Mouse (Mus musculus): ENCODE data around the gene Tbl1xr1. TPM values are rescaled to one million over a fixed set of nuclear protein-coding genes. Genes with fewer than 3 reads are reported as not detected.

Gene Tbl1xr1
- polyA plus RNA-seq, 1 experiment from 2014 or later, result 19.7 TPM

DNA sequence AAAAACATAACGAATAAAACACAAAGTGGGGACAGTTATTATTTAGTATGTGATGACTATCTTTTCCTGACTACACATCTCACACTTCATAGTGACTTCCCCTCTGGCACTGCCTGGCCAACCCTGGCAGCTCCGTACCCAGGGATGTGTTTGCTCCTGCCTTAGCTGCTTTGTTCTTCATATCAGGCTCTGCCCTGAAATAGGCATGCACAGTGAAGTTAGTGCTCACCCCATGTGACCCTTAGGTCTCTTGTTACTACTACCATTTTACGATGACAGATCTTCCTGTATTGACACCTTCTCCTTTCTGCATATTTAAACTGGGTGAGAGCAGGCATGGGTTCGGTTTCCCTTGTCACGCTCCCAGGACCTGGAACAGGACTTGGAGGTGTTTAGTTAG is 16.3 kb downstream of the Tbl1xr1 start:
- peaks cover 31% of the 10 kb centered on the region for H3K36me3 ChIP-seq
- no peak overlapping the region for H3K4me3 ChIP-seq
- H3K27ac ChIP-seq, result no peak overlapping the region
- no peaks in the 10 kb centered on the region for H3K27me3 ChIP-seq (ENCODE audit: insufficient read depth, poor library complexity, severe bottlenecking)
- DNase-seq (ENCODE audit: low spot score), result no peak
- WGBS, result 91% methylated on average over 5 of the region's 5 CpGs
- H3K9me3 ChIP-seq, result no peaks in the 10 kb centered on the region
- 0 out of 2 replicates have a peak, but pooled peaks cover 9% of the 10 kb centered on the region for H3K4me1 ChIP-seq (replicated peaks)

GRCm38 (mm10) chr3:22103986-22104515 is 27.6 kb downstream of the Tbl1xr1 start:
- DNase-seq (ENCODE audit: low spot score), result no peak
- 79% methylated on average over 5 of the region's 5 CpGs for WGBS
- no peaks in the 10 kb centered on the region for H3K27me3 ChIP-seq (ENCODE audit: insufficient read depth, poor library complexity, severe bottlenecking)
- H3K27ac ChIP-seq, result no peak overlapping the region
- H3K9me3 ChIP-seq, result no peaks in the 10 kb centered on the region
- peaks cover 5% of the 10 kb centered on the region; the same call in 1 of the 2 replicates for H3K4me1 ChIP-seq (replicated peaks)
- peaks cover 11% of the 10 kb centered on the region; the same call in 1 of the 2 replicates for H3K36me3 ChIP-seq
- H3K4me3 ChIP-seq, result no peak overlapping the region

DNA sequence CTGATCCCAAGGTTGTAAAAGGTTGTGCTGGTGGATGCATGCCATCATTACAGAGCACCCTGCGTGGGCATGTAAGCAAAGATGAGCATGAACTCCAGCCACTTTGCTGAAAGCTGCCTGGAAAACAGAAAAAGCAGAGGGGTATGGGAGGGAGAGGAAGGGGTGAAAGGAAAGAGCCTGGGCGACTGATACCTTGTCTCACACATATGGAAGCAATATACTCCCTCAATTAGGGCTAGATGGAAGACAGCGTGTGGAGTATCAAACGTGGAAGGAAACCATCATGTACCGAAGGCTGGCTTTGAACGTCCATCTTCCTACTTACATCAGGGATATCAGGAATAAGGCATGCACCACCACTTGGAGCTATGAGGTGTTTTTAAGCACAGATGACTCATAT is 29.0 kb downstream of the Tbl1xr1 start:
- H3K27me3 ChIP-seq (ENCODE audit: insufficient read depth, poor library complexity, severe bottlenecking), result no peaks in the 10 kb centered on the region
- H3K4me1 ChIP-seq (replicated peaks), result 0 out of 2 replicates have a peak, but pooled peaks cover under 1% of the 10 kb centered on the region
- no peak overlapping the region for H3K4me3 ChIP-seq
- peaks cover 16% of the 10 kb centered on the region for H3K36me3 ChIP-seq
- H3K27ac ChIP-seq, result no peak overlapping the region
- WGBS, result 73% methylated on average over 6 of the region's 6 CpGs
- peaks cover 6% of the 10 kb centered on the region; the same call in 1 of the 2 replicates for H3K9me3 ChIP-seq
- DNase-seq (ENCODE audit: low spot score), result no peak

DNA sequence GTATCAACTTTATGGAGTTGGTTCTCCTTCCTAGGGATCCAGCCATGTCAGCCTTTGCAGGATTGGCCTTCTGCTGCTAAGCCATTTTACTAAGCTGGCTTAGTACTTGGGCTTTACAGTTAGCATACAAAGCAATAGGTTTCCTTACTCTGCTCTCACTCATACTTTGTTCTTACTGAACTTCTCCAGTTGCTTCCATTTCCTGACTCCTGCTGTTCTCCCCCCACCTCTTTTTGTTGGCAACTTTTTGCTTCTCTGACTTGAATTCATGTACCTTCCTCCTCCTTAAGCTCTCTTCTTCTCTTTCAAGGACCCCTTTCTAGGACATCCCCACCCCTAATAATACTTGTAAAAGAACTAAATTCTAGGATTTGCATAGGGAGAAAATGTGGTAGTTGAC is 31.6 kb downstream of the Tbl1xr1 start:
- Histone ChIP-seq H3K27me3 (ENCODE audit: insufficient read depth, poor library complexity, severe bottlenecking) (no peaks in the 10 kb centered on the region), H3K4me3 (no peak overlapping the region)
- no peak for DNase-seq (ENCODE audit: low spot score)

DNA sequence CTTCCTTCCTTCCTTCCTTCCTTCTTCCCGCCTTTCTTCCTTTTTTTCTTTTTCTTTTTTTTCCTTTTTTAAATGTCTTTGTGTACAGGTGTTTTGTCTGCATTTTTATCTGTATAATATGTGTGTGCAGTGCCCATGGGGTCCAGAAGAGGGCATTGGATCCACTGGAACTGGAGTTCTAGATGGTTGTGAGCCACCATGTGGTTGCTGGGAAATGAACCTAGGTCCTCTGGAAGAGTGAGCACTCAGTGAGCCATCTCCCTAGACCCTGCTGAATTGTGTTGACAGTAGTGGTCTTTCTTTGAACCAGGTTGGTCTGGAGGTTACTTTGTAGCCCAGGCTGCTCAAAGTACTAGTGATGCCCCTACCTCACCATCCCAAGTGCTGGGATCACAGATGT is 33.2 kb downstream of the Tbl1xr1 start:
- Histone ChIP-seq H3K4me3 (no peak overlapping the region), H3K9me3 (peaks cover 16% of the 10 kb centered on the region; the same call in 1 of the 2 replicates), H3K4me1 (replicated peaks) (no peaks in the 10 kb centered on the region), H3K27me3 (ENCODE audit: insufficient read depth, poor library complexity, severe bottlenecking) (no peaks in the 10 kb centered on the region), H3K27ac (no peak overlapping the region), H3K36me3 (peaks cover 17% of the 10 kb centered on the region)
- 77% methylated on average over 1 of the region's 1 CpGs for WGBS
- DNase-seq (ENCODE audit: low spot score), result no peak

More for the DNA sequence above, 31.6 kb downstream of the Tbl1xr1 start:
- no peak overlapping the region for H3K27ac ChIP-seq
- peaks cover 16% of the 10 kb centered on the region; the same call in 1 of the 2 replicates for H3K9me3 ChIP-seq
- peaks cover 17% of the 10 kb centered on the region for H3K36me3 ChIP-seq
- H3K4me1 ChIP-seq (replicated peaks), result no peaks in the 10 kb centered on the region

DNA sequence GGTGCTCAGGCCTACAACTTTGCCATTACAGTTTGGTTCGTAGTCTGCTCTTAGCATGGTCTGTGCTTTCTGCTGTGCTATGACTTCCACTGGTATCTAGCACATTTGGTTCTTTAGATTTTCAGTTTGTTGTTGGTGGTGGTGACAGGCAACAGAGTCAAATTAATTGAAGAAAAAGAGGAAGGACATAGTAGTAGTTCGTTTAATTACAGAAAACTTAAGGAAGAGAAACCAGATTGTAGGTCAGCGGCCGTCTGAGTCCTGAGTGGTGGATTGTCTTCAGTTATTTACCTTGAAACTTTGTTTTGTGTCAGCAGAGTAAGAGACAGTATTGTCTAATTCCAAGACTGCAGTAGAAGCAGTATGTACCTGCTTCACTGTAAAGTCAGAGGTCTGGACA is 37.3 kb downstream of the Tbl1xr1 start:
- H3K27ac ChIP-seq, result no peak overlapping the region
- no peak for DNase-seq (ENCODE audit: low spot score)
- H3K27me3 ChIP-seq (ENCODE audit: insufficient read depth, poor library complexity, severe bottlenecking), result no peaks in the 10 kb centered on the region
- H3K36me3 ChIP-seq, result peaks cover 11% of the 10 kb centered on the region
- peaks cover 8% of the 10 kb centered on the region for H3K4me1 ChIP-seq (replicated peaks)
- peaks cover 16% of the 10 kb centered on the region; the same call in 1 of the 2 replicates for H3K9me3 ChIP-seq
- no peak overlapping the region for H3K4me3 ChIP-seq
- 93% methylated on average over 4 of the region's 4 CpGs for WGBS

DNA sequence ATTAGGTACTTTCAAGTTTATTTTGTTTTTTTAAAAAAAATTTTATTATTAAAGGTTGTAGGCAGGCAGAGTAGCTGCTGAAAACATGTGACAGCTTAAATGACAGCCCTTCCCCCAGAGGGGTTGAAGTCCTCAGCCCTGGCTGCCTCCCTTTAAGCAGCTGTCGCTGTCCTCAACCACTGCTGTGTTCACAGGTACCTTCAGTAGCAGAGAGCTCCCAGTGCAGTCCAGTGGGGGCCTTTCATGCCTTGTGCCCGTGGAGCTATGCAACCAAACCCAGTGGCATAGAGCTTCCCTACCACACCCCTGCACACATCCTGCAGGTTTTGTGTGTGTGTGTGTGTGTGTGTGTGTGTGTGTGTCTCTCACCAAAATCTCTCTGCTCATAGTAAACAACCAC is 38.8 kb downstream of the Tbl1xr1 start:
- DNase-seq (ENCODE audit: low spot score), result no peak
- WGBS, result 38% methylated on average over 2 of the region's 2 CpGs
- Histone ChIP-seq H3K27ac (no peak overlapping the region), H3K27me3 (ENCODE audit: insufficient read depth, poor library complexity, severe bottlenecking) (no peaks in the 10 kb centered on the region), H3K36me3 (peaks cover 6% of the 10 kb centered on the region), H3K4me1 (replicated peaks) (peaks cover 8% of the 10 kb centered on the region), H3K4me3 (no peak overlapping the region), H3K9me3 (peaks cover 10% of the 10 kb centered on the region; the same call in 1 of the 2 replicates)

- H3K27ac ChIP-seq, result no peak overlapping the region
- H3K36me3 ChIP-seq, result peaks cover 6% of the 10 kb centered on the region
- WGBS, result 90% methylated on average over 3 of the region's 3 CpGs
- H3K4me3 ChIP-seq, result no peak overlapping the region
- H3K4me1 ChIP-seq (replicated peaks), result peaks cover 10% of the 10 kb centered on the region
- H3K27me3 ChIP-seq (ENCODE audit: insufficient read depth, poor library complexity, severe bottlenecking), result no peaks in the 10 kb centered on the region
- H3K9me3 ChIP-seq, result peaks cover 10% of the 10 kb centered on the region; the same call in 1 of the 2 replicates
- DNase-seq (ENCODE audit: low spot score), result no peak
These were observed 39.2 kb downstream of the Tbl1xr1 start for GRCm38 (mm10) chr3:22115678-22116077.

GRCm38 (mm10) chr3:22116188-22116587 is 39.7 kb downstream of the Tbl1xr1 start:
- Histone ChIP-seq H3K27me3 (ENCODE audit: insufficient read depth, poor library complexity, severe bottlenecking) (no peaks in the 10 kb centered on the region), H3K27ac (no peak overlapping the region), H3K36me3 (peaks cover 4% of the 10 kb centered on the region), H3K9me3 (peaks cover 6% of the 10 kb centered on the region; the same call in 1 of the 2 replicates), H3K4me3 (no peak overlapping the region), H3K4me1 (replicated peaks) (peaks cover 15% of the 10 kb centered on the region)
- no peak for DNase-seq (ENCODE audit: low spot score)
- 83% methylated on average over 1 of the region's 1 CpGs for WGBS

- 35% methylated on average over 3 of the region's 3 CpGs for WGBS
- H3K27me3 ChIP-seq (ENCODE audit: insufficient read depth, poor library complexity, severe bottlenecking), result no peaks in the 10 kb centered on the region
- peaks cover 15% of the 10 kb centered on the region for H3K4me1 ChIP-seq (replicated peaks)
- no peaks in the 10 kb centered on the region for H3K36me3 ChIP-seq
- no peaks in the 10 kb centered on the region for H3K9me3 ChIP-seq
- H3K4me3 ChIP-seq, result no peak overlapping the region
- H3K27ac ChIP-seq, result 0 out of 2 replicates have a peak overlapping the region, but pooled peaks have one; percentile 35
- DNase-seq (ENCODE audit: low spot score), result no peak
These were observed 45.3 kb downstream of the Tbl1xr1 start for GRCm38 (mm10) chr3:22121741-22122140.

DNA sequence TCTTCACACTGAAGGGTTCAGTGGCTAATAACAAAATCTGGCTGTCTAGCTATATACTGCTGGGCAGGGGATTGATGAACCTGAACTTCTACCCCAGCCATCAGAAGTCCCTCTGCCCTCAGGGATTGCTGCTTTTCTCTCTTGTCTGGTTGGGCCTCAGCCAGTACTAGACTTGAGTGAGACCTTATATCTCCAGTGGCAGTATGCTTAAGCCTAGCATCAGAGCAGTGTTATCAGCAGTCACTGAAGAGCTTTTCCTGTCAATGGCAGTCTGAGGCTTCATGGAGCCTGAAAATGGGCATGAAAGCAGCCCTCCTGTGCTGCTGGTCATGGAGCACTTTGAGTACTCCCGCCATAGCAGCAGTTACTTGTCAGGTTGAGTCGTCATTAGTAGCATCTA is 46.7 kb downstream of the Tbl1xr1 start:
- 91% methylated on average over 2 of the region's 2 CpGs for WGBS

DNA sequence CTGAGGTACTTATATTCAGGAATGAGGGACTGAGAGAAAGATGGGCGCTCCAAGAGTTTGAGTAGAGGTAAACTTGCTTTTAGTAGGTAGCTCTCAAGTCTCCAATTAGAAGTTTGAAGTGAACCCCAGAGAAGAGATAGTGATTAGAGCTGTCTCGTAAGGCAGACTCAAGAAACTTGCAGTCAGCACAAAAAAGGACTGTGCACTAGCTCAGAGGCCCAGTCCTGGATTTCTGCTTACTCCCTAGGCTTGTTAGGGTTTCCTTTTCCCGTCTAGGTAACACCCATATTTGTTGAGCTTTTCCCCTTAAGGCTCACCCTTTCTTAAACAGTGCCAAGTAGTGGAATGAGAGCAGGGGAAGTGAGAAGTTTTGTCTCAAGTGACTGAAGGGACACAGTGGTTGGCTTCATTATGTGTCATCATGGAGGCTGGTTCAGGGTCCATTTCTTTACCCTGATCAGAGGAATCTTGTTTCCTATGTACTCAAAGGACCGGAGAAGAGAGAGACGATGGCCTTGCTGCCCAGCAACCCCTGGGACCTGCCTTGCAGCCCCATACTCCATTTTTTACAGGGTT is 49.9 kb downstream of the Tbl1xr1 start:
- Histone ChIP-seq H3K27ac (no peak overlapping the region), H3K4me1 (replicated peaks) (peaks cover 6% of the 10 kb centered on the region), H3K27me3 (ENCODE audit: insufficient read depth, poor library complexity, severe bottlenecking) (no peaks in the 10 kb centered on the region), H3K4me3 (no peak overlapping the region), H3K36me3 (peaks cover 10% of the 10 kb centered on the region; the same call in 1 of the 2 replicates), H3K9me3 (0 out of 2 replicates have a peak, but pooled peaks cover 3% of the 10 kb centered on the region)
- DNase-seq (ENCODE audit: low spot score), result no peak
- WGBS, result 80% methylated on average over 5 of the region's 5 CpGs

More for the DNA sequence above, 46.7 kb downstream of the Tbl1xr1 start:
- Histone ChIP-seq H3K36me3 (0 out of 2 replicates have a peak, but pooled peaks cover 5% of the 10 kb centered on the region), H3K9me3 (0 out of 2 replicates have a peak, but pooled peaks cover 3% of the 10 kb centered on the region), H3K27me3 (ENCODE audit: insufficient read depth, poor library complexity, severe bottlenecking) (no peaks in the 10 kb centered on the region), H3K4me3 (no peak overlapping the region), H3K4me1 (replicated peaks) (peaks cover 15% of the 10 kb centered on the region), H3K27ac (no peak overlapping the region)
- no peak for DNase-seq (ENCODE audit: low spot score)

- Histone ChIP-seq H3K9me3 (0 out of 2 replicates have a peak, but pooled peaks cover 3% of the 10 kb centered on the region), H3K27ac (no peak overlapping the region), H3K36me3 (peaks cover 14% of the 10 kb centered on the region; the same call in 1 of the 2 replicates), H3K27me3 (ENCODE audit: insufficient read depth, poor library complexity, severe bottlenecking) (no peaks in the 10 kb centered on the region), H3K4me1 (replicated peaks) (no peaks in the 10 kb centered on the region), H3K4me3 (no peak overlapping the region)
- DNase-seq (ENCODE audit: low spot score), result no peak
- 94% methylated on average over 2 of the region's 2 CpGs for WGBS
These were observed 54.8 kb downstream of the Tbl1xr1 start for GRCm38 (mm10) chr3:22131277-22131676.

All from hindbrain, embryonic 10.5 days (tissue).